Mouse (Mus musculus) inflammation-experienced regulatory T-cells, adult 6 months (primary cell): ENCODE results near the gene 0610030E20Rik. TPM values are rescaled to one million over a fixed set of nuclear protein-coding genes. Genes with fewer than 3 reads are reported as not detected.

Source experiments
- ATAC-seq: one replicate; pipeline ENCODE4 v1.8.0; 2017
- polyA plus RNA-seq, 3 experiments: library from polyadenylated mRNA; unstranded; fragments of 100-300 nt; shearing (Covaris generic); gene quantifications; one replicate each; pipeline ENCODE4 v1.2.1; 2017

Gene 0610030E20Rik
- polyA plus RNA-seq, 3 experiments from 2014 or later: 18.2 to 25.5 (median 19.7) TPM

DNA sequence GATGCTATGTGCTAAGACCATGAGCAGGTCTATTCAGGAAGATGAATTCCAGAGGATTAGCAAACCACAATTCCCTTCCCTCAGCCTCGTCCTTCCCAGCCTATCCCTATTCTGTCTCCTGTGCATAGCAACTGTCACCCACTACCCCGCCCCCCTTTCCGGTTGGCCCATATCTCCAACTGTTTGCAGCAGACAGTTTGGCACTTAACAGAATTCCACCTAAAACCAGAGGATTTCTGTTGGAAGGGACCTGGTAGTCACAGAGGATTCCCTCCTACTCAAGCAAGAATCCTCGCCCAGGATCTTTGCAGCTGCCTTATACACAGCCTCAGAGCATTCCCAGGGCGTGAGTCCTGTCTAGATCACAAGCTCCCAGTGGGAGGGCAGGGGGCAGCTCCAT lies 24.0 kb downstream of the 0610030E20Rik start:
- ATAC-seq: no peak

- no peak for ATAC-seq
Observed at GRCm38 (mm10) chr6:72371571-72371970, 24.5 kb downstream of the 0610030E20Rik start.

DNA sequence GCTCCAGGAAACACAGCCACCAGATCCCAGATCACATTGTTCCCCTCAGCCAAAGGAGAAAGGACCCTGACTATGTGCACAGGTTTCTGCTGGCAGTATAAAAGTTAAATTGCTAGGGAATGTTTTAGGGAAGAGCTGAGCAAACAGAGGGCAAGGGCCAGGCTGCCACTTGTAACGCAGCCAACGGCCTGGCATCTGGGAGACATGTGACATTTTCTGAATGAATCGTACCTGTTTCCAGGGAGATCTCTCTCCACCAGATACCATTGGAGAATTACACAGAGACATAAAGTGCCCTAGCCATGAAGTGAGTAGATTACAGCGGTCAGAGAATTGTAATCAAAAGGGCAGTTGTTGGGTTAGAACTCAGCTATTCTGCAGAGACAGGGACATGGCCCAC lies 26.1 kb downstream of the 0610030E20Rik start:
- ATAC-seq: no peak

GRCm38 (mm10) chr6:72374206-72374605 lies 27.1 kb downstream of the 0610030E20Rik start:
- ATAC-seq: no peak

- ATAC-seq: peak; percentile 47
Observed at GRCm38 (mm10) chr6:72374820-72375563, 27.9 kb downstream of the 0610030E20Rik start.

DNA sequence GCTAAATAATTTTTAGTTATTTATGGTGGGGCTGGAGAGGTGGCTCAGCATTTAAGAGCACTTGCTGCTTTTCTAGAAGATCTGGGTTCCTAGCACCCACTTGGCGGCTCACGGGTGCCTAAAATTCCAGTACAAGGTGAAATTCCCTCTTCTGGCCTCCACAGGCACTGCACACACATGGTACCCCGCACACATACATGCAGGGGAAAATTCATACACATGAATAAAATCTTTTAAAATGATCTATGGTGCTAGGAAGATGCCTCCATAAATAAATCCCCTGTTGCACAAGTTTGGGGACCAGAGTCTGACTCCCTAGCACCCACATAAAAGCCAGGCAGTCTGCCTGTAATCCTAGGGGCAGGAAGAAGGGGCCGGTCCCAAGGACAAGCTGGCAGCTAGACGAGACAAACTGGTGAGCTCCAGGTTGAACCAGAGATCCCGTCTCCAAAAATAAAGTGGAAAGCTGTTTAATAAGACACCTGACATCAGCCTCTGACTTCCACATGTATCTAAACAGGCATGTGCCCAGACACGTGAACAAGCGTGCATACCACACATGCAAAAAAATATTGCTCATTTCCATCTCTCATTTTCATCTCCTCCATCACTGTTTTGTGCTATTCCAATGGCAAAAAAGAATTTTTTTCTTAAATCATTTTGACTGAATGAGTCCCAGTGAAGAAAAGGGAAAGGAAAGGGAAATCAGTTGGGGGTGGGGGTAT lies 31.6 kb downstream of the 0610030E20Rik start:
- ATAC-seq: no peak

- ATAC-seq: no peak
Observed at GRCm38 (mm10) chr6:72379377-72380130, 32.4 kb downstream of the 0610030E20Rik start.

DNA sequence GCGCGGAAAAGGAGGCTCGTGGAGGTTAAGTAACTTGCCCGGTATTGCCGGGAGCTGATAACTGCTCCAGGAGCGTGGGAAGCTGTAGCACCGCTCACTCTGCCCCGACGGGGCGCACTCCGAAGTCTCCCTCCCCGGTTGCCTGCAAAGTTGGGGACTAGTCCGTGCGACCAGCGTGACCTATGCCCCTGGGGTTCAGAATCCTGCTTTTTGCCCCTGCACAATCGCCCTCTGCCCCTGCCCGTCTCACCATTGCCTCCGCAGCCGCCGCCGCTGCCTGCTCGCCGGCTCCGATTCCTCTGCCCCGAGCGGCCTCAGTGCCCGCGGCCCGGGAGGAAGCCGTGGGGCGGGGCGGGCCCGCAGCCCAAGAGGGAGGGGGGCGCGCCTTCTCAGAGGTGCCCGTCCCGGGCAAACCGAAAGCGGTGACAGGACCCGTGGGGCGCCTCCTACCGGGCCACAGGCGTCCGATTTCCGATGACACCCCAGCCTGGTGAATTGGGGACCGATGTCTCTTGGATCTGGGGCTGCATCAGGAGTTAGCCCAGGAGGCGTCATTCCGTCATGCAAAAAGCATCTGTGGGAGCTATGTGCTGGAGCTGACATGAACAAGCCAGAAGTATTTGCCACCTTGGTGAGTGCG lies 33.1 kb downstream of the 0610030E20Rik start, which contains the start of gene Vamp5:
TSS of gene Vamp5 (minus strand) at position 338 of the 640 bp plus-strand sequence.
- peak; percentile 84 for ATAC-seq

DNA sequence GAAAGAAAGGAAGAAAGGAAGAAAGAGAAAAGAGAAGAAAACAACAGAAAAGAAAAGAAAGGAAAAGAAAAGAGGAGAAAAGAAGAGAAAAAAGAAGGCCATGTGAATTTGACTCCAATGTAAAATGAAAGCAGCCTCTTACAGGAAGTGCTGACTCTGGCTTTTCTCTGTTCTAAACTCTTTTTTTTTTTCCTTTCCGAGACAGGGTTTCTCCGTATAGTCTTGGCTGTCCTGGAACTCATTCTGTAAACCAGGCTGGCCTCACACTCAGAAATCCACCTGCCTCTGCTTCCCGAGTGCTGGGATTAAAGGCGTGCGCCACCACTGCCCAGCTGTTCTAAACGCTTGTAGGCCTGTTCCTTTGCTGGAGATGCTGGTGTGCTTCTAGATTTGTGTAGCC lies 35.4 kb downstream of the 0610030E20Rik start:
- peak; percentile 52 for ATAC-seq

- ATAC-seq: no peak
Observed at GRCm38 (mm10) chr6:72383142-72383820, 36.2 kb downstream of the 0610030E20Rik start.

- no peak for ATAC-seq
Observed at GRCm38 (mm10) chr6:72383952-72384351, 36.8 kb downstream of the 0610030E20Rik start.

GRCm38 (mm10) chr6:72385258-72385657 lies 38.1 kb downstream of the 0610030E20Rik start:
- ATAC-seq: no peak

GRCm38 (mm10) chr6:72386561-72386960 lies 39.4 kb downstream of the 0610030E20Rik start:
- no peak for ATAC-seq

- ATAC-seq: no peak
Observed at GRCm38 (mm10) chr6:72387816-72388215, 40.7 kb downstream of the 0610030E20Rik start.

DNA sequence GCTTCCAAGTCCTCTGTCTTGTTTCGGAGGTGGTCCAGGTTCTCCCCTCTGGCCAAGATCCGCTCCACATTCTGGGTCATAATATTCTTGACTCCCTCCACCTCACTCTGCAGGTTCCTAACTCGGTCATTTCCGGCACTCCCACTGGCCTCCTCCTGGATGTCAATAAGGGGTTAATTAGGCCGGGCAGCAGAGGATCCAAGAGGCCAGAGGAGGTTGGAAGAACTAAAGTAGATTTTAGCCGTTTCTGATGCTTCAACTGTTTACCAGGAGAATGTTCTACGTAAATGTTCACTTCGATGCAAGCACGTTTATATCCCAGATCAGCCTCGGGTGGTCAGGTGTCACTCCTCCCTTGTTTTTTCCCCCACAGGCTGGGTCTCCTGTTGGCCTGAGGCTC lies 41.1 kb downstream of the 0610030E20Rik start:
- ATAC-seq: no peak

- peak; percentile 37 for ATAC-seq
Observed at GRCm38 (mm10) chr6:72388791-72389329, 41.7 kb downstream of the 0610030E20Rik start.

GRCm38 (mm10) chr6:72389471-72389940 lies 42.4 kb downstream of the 0610030E20Rik start:
- peak; percentile 16 for ATAC-seq

DNA sequence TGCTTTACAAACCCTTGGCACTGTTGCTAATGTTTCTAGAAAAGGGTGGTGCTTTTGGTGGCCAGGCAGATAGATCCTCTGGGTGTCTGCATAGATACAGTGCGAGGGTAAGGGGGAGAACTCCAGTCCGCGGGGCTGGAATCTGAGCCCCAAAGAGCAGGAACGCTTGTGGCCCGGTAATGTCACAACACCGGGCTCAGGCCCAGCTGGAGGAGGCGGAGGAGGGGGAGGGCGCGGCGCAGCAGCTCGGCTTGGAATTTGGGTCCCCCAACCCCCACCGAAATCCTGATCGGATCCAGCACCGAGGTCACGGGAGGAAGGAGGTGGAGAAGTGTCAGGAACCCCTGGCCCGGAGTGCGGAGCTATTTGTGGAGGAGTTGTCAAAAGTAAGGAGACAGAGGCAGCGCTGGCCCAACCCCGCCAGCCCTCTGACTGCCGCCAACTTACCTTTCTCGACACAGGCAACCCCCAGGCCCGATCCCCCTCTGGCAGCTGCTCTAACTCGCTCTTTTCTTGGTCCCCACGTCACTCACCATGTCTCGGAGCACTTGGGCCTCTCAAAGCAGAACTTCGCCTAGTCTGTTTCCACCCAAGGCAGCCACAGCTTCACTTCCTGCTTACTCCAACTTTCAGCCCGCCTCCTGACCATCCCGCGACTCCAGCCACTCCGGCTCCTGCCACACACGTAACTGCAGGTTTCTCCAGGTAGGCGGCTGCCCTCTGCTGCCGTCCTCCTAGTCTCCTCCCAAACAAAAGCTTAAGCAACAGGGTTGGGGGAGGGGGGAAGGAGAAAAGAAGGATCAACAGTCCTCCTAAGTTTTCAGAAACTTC lies 43.0 kb downstream of the 0610030E20Rik start, which contains the start of gene Vamp8:
TSS of gene Vamp8 (minus strand) at position 763 of the 831 bp plus-strand sequence.
- peak; percentile 72 for ATAC-seq

GRCm38 (mm10) chr6:72390795-72391521 lies 43.8 kb downstream of the 0610030E20Rik start:
- ATAC-seq: peak; percentile 14

DNA sequence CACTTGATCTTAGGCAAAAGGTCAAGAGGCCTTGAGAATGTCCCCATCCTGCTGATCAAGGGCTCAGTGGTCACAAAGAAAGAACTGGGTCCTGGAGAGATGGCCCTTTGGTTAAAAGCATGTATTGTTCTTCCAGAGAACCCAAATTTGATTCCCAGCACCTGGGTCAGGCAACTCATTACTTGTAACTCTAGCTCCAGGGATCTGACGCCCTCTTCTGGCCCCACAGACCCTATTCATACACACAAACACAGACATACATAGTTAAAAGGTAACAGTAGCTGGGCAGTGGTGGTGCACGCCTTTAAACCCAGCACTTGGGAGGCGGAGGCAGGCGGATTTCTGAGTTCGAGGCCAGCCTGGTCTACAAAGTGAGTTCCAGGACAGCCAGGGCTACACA lies 45.2 kb downstream of the 0610030E20Rik start:
- no peak for ATAC-seq
